Mouse (Mus musculus): Measurements from ENCODE around the gene Dhx9. TPM values are rescaled to one million over a fixed set of nuclear protein-coding genes. Genes with fewer than 3 reads are reported as not detected.

The Dhx9 gene
- total and polyA plus RNA-seq, 3 experiments = 82.0 to 262 (median 170) TPM

GRCm38 (mm10) chr1:153424770-153425584 is 62.5 kb downstream of the Dhx9 start, which contains the start of gene Shcbp1l:
TSS of gene Shcbp1l (plus strand) at chr1:153425162.
- H3K79me2 ChIP-seq (ENCODE audit: control insufficient read depth, insufficient read depth, low read length, poor library complexity) = peaks cover 4% of the 10 kb centered on the region; the same call in 1 of the 2 replicates
- H3K4me3 ChIP-seq (ENCODE audit: control insufficient read depth in 1 of 2, insufficient read depth in 1 of 2, low read depth in 2 of 2, low read length in 2 of 2) = peak within 1 kb of the TSS; percentile 50 to 62
- DNase-seq (ENCODE audit: low read depth, low spot score) = peak; percentile 94
- H3K27me3 ChIP-seq (ENCODE audit: control insufficient read depth in 1 of 2, insufficient read depth in 2 of 2, low read length in 2 of 2) = no peaks in the 10 kb centered on the region; a peak in 1 of 4 replicates
- peak within 1 kb of the TSS; percentile 83 for H3K9ac ChIP-seq (ENCODE audit: control insufficient read depth, low read depth, low read length, poor library complexity, severe bottlenecking)
- H3K27ac ChIP-seq (ENCODE audit: control insufficient read depth, low read depth, low read length) = peak within 1 kb of the TSS; percentile 52
- peaks cover 0 to 11% of the 10 kb centered on the region in 2 experiments; a peak in 3 of 4 replicates for H3K4me1 ChIP-seq (ENCODE audit: control insufficient read depth in 1 of 2, insufficient read depth in 2 of 2, low read length in 2 of 2)
- TF ChIP-seq MYB (IDR thresholded peaks at IDR 0.05; ENCODE audit: low read depth, low read length) (no peak), UBTF (IDR thresholded peaks at IDR 0.05; ENCODE audit: borderline replicate concordance, insufficient read depth, low read depth, low read length) (no peak), EP300 (IDR thresholded peaks at IDR 0.05; ENCODE audit: low read depth in 1 of 2, low read length in 2 of 2) (peak in 1 of 2 experiments; percentile 37; a peak in 2 of 4 replicates), E2F4 (IDR thresholded peaks at IDR 0.05; ENCODE audit: borderline replicate concordance, low read depth, low read length) (no peak), KAT2A (conservative IDR thresholded peaks at IDR 0.05; ENCODE audit: low read depth, low read length) (no peak), POLR2A (IDR thresholded peaks at IDR 0.05; ENCODE audit: control insufficient read depth in 1 of 2, insufficient read depth in 1 of 2, low read depth in 1 of 2, low read length in 2 of 2, poor library complexity in 1 of 2) (peak; percentile 72 to 74; a peak in 2 of 4 replicates), MAZ (IDR thresholded peaks at IDR 0.05; ENCODE audit: low read depth, low read length) (no peak), MXI1 (IDR thresholded peaks at IDR 0.05; ENCODE audit: low read depth, low read length) (peak; percentile 93), MAX (IDR thresholded peaks at IDR 0.05; ENCODE audit: low read length) (peak; percentile 97), GATA1 (IDR thresholded peaks at IDR 0.05; ENCODE audit: low read depth, low read length) (no peak), NELFE (IDR thresholded peaks at IDR 0.05; ENCODE audit: low read depth, low read length) (peak; percentile 44), SIN3A (IDR thresholded peaks at IDR 0.05; ENCODE audit: low read length) (peak; percentile 42; the same call in 1 of the 2 replicates), BHLHE40 (IDR thresholded peaks at IDR 0.05; ENCODE audit: borderline replicate concordance, low read depth, low read length) (peak; percentile 96), SMC3 (IDR thresholded peaks at IDR 0.05; ENCODE audit: low read depth, low read length) (no peak), JUND (IDR thresholded peaks at IDR 0.05; ENCODE audit: low read depth, low read length) (no peak), USF1 (IDR thresholded peaks at IDR 0.05; ENCODE audit: low read depth, low read length) (peak; percentile 51), TAL1 (IDR thresholded peaks at IDR 0.05; ENCODE audit: low read length) (no peak), NRF1 (IDR thresholded peaks at IDR 0.05; ENCODE audit: insufficient read depth, low read depth, low read length, poor library complexity, severe bottlenecking) (peak; percentile 57; the same call in 1 of the 2 replicates), CHD2 (IDR thresholded peaks at IDR 0.05; ENCODE audit: low read length) (no peak), CTCF (IDR thresholded peaks at IDR 0.05 in 2 of 3, conservative IDR thresholded peaks at IDR 0.05 in 1 of 3; ENCODE audit: control insufficient read depth in 1 of 3, insufficient read depth in 1 of 3, low read depth in 2 of 3, low read length in 3 of 3, poor library complexity in 1 of 3, severe bottlenecking in 1 of 3) (no peak), POLR2AphosphoS2 (IDR thresholded peaks at IDR 0.05; ENCODE audit: low read length) (no peak), MYC (IDR thresholded peaks at IDR 0.05; ENCODE audit: low read depth, low read length) (peak; percentile 90), CHD1 (IDR thresholded peaks at IDR 0.05; ENCODE audit: low read depth, low read length) (no peak), TCF12 (IDR thresholded peaks at IDR 0.05; ENCODE audit: low read depth, low read length) (no peak)
- H3K9me3 ChIP-seq (replicated peaks; ENCODE audit: insufficient read depth, low read length) = no peaks in the 10 kb centered on the region
- H3K36me3 ChIP-seq (ENCODE audit: control insufficient read depth in 1 of 2, insufficient read depth in 2 of 2, low read length in 2 of 2) = peaks cover 0 to 6% of the 10 kb centered on the region in 2 experiments; a peak in 2 of 4 replicates
